Mouse (Mus musculus) bone marrow, adult 2 months (tissue): ENCODE results near the gene Ttn.

Experiments
- CTCF ChIP-seq: fragments of 200-500 bp; IDR thresholded peaks from 2 replicates; pipeline ENCODE4 v1.5.1; 2011; ENCODE audit warnings: low read length, control low read depth; ENCODE audit not compliant: control insufficient read depth, insufficient read depth
- POLR2A ChIP-seq: fragments of 200-500 bp; IDR thresholded peaks from 2 replicates; pipeline ENCODE4 v1.6.1; 2011; ENCODE audit warnings: low read depth, mild to moderate bottlenecking, control low read depth, low read length, borderline replicate concordance; ENCODE audit not compliant: control insufficient read depth

DNA sequence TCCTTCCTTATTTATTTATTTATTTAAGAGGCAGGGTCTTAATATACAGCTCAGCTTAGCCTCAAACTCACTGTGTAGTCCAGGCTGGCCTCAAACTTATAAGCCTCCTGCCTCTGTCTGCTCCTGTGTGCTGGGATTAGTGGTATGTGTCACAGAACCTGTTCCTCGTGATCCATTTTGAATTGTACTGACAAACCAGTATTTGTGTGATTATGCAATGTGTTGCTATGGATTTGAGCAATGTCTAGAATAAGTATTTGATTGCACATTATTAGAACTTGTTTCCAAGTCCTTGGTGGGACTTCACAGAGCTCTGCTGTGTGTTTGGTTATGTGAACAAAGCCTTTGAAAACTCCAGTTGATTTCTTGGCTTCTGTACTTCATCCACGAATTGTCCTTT, 20.8 kb upstream of the Ttn start:
- TF ChIP-seq POLR2A (no peak), CTCF (no peak)
